Mouse (Mus musculus) megakaryocyte, embryonic 14.5 days (primary cell): Measurements from ENCODE around the gene Trp63.

Source experiments
- FLI1 ChIP-seq: IDR thresholded peaks from 2 replicates; pipeline ENCODE4 v1.6.1; 2012; ENCODE audit warnings: low read length, inconsistent platforms, mixed read lengths
- GATA1 ChIP-seq: IDR thresholded peaks from 3 replicates; pipeline ENCODE4 v1.6.1; 2012; ENCODE audit warnings: mixed read lengths, low read length, inconsistent platforms, borderline replicate concordance

GRCm38 (mm10) chr16:25682533-25682932 is 1.0 kb upstream of the Trp63 start:
- no peak for TF ChIP-seq GATA1
- TF ChIP-seq FLI1, result no peak
